44 mouse cellular contexts compared by ENCODE assay signal in the genomic region with DNA sequence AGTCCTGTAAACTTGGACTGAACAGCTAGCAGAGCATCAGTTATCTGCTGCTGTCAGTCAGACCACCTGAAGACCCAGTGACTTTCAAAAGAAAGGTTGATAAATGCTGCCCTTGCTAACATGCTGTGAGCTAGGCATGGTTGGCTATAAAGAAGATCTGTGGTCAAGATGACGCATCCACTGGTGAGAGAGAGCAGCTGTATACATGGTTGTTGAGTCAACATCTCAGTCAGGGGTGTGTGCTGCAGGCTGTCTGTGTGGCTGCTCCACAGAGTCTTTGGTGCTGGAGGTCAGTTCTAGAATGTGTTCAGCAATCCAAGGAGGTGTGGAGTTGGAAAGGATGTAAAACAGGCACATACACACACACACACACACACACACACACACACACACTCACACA. TPM values are rescaled to one million over a fixed set of nuclear protein-coding genes. Genes with fewer than 3 reads are reported as not detected.
"Had no signal": no experiment of that assay in that cellular context is flagged by ENCODE, and none has a peak within 500 bp of the region (broad histone marks: within the 10 kb centered on the region; RNA-seq: fewer than 3 reads in every experiment).

No protein-coding gene starts in this region.

- H3K4me1 ChIP-seq: heart, embryonic 10.5 days; heart, embryonic 12.5 days; hindbrain, embryonic 10.5 days; hindbrain, embryonic 12.5 days; kidney, embryonic 15.5 days; limb, embryonic 15.5 days; liver, embryonic 12.5 days had no signal

- H3K27me3 ChIP-seq: heart, embryonic 12.5 days; hindbrain, embryonic 12.5 days; hindbrain, embryonic 15.5 days; kidney, embryonic 15.5 days; limb, embryonic 13.5 days; limb, embryonic 15.5 days; liver, embryonic 12.5 days had no signal

- H3K27ac ChIP-seq: heart, embryonic 10.5 days; hindbrain, embryonic 10.5 days; hindbrain, embryonic 12.5 days; hindbrain, embryonic 15.5 days; hindbrain, postnatal 0 days; kidney, embryonic 15.5 days; kidney, postnatal 0 days; limb, embryonic 13.5 days; limb, embryonic 15.5 days; liver, embryonic 12.5 days; liver, embryonic 14.5 days had no signal

- H3K9ac ChIP-seq: heart, embryonic 12.5 days; hindbrain, embryonic 12.5 days; hindbrain, embryonic 15.5 days; kidney, embryonic 15.5 days; limb, embryonic 13.5 days; limb, embryonic 15.5 days; liver, embryonic 12.5 days; liver, embryonic 14.5 days had no signal

- H3K36me3 ChIP-seq: heart, embryonic 10.5 days; heart, embryonic 12.5 days; hindbrain, embryonic 10.5 days; hindbrain, embryonic 12.5 days; hindbrain, embryonic 15.5 days; kidney, embryonic 15.5 days; limb, embryonic 13.5 days; limb, embryonic 15.5 days; liver, embryonic 12.5 days had no signal

- DNase-seq: gastrocnemius, postnatal 25 days; heart, adult 18-20 months; heart, postnatal 10 days; heart, postnatal 4 days; kidney, adult 11 months; kidney, adult 2 months; kidney, adult 9 months; kidney, postnatal 14 days; kidney, postnatal 36 days; layer of hippocampus, adult 9-11 months; layer of hippocampus, postnatal 36 days; left cerebral cortex, postnatal 4 days had no signal

- H3K4me2 ChIP-seq: heart, embryonic 12.5 days; hindbrain, embryonic 12.5 days; hindbrain, embryonic 15.5 days; kidney, embryonic 15.5 days; limb, embryonic 13.5 days; limb, embryonic 15.5 days; liver, embryonic 12.5 days had no signal

- H3K9me3 ChIP-seq: heart, embryonic 10.5 days; heart, embryonic 12.5 days; hindbrain, embryonic 10.5 days; hindbrain, embryonic 12.5 days; hindbrain, embryonic 15.5 days; kidney, embryonic 15.5 days; limb, embryonic 13.5 days; limb, embryonic 15.5 days had no signal

- H3K4me3 ChIP-seq: heart, embryonic 10.5 days; heart, embryonic 12.5 days; hindbrain, embryonic 10.5 days; hindbrain, embryonic 12.5 days; hindbrain, embryonic 15.5 days; kidney, embryonic 15.5 days; limb, embryonic 13.5 days; limb, embryonic 15.5 days; liver, embryonic 12.5 days had no signal

- ATAC-seq: hindbrain, postnatal 0 days; intestine, embryonic 16.5 days; liver, embryonic 12.5 days had no signal

RNA-seq across cellular contexts. Expression of a gene that starts 12.2 kb away (rescaled TPM):
- total RNA-seq: gastrocnemius, adult 18-20 months; gastrocnemius, adult 8-10 months; gastrocnemius, postnatal 25 days; gastrocnemius, postnatal 4 days; granulocyte monocyte progenitor cell, adult 5-6 weeks; heart, adult 18-20 months; heart, adult 8-10 months; heart, postnatal 10 days; heart, postnatal 25 days; heart, postnatal 4 days; hindbrain, postnatal 0 days; layer of hippocampus, adult 18-20 months; layer of hippocampus, adult 8-10 months; layer of hippocampus, postnatal 14 days; layer of hippocampus, postnatal 36 days; left cerebral cortex, adult 18-20 months; left cerebral cortex, adult 8-10 months; left cerebral cortex, postnatal 10 days; left cerebral cortex, postnatal 25 days; left cerebral cortex, postnatal 4 days; liver, adult 2 months had no signal
- polyA plus RNA-seq: heart, embryonic 10.5 days; heart, embryonic 12.5 days; heart, embryonic 14.5 days; heart, embryonic 16.5 days; hindbrain, embryonic 10.5 days; hindbrain, embryonic 12.5 days; hindbrain, embryonic 15.5 days; hindbrain, postnatal 0 days; intestine, embryonic 14.5 days; intestine, embryonic 16.5 days; kidney, adult 2 months; kidney, embryonic 15.5 days; kidney, postnatal 0 days; large intestine, adult 2 months; limb, embryonic 11.5 days; limb, embryonic 13.5 days; limb, embryonic 15.5 days; liver, adult 2 months; liver, embryonic 12.5 days; liver, embryonic 14.5 days had no signal
